Mouse (Mus musculus) kidney, adult 11 months (tissue): Measurements from ENCODE around the gene Cybrd1.

Source experiments
- DNase-seq: peaks from one replicate; pipeline ENCODE4 v3.0.0; 2022

Gene Cybrd1

GRCm38 (mm10) chr2:71176329-71177249, 58.9 kb downstream of the Cybrd1 start:
- DNase-seq: no peak

- DNase-seq: no peak
These were observed 59.5 kb downstream of the Cybrd1 start for GRCm38 (mm10) chr2:71177250-71177615.

DNA sequence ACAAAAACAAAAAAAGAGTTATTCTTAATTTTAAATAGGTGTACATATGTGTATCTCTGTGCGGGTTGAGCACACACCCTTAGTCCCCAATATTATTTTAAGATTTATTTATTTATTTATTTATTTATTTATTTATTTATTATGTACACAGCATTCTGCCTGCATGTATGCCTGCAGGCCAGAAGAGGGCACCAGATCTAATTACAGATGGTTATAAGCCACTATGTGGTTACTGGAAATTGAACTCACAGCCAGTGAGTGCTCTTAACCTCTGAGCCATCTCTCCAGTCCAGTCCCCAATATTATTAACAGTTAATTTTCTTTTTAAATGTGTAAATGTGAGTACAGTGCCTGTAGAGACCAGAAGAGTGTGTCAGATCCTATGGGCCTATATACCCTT, 60.0 kb downstream of the Cybrd1 start:
- DNase-seq: no peak

GRCm38 (mm10) chr2:71179716-71180115, 62.0 kb downstream of the Cybrd1 start:
- no peak for DNase-seq

GRCm38 (mm10) chr2:71180566-71181217, 63.0 kb downstream of the Cybrd1 start:
- DNase-seq: no peak

GRCm38 (mm10) chr2:71187950-71188349, 70.2 kb downstream of the Cybrd1 start:
- DNase-seq: no peak

- peak; percentile 69 for DNase-seq
These were observed 71.1 kb downstream of the Cybrd1 start for GRCm38 (mm10) chr2:71188861-71189260.

GRCm38 (mm10) chr2:71191391-71192194, 73.9 kb downstream of the Cybrd1 start:
- no peak for DNase-seq

DNA sequence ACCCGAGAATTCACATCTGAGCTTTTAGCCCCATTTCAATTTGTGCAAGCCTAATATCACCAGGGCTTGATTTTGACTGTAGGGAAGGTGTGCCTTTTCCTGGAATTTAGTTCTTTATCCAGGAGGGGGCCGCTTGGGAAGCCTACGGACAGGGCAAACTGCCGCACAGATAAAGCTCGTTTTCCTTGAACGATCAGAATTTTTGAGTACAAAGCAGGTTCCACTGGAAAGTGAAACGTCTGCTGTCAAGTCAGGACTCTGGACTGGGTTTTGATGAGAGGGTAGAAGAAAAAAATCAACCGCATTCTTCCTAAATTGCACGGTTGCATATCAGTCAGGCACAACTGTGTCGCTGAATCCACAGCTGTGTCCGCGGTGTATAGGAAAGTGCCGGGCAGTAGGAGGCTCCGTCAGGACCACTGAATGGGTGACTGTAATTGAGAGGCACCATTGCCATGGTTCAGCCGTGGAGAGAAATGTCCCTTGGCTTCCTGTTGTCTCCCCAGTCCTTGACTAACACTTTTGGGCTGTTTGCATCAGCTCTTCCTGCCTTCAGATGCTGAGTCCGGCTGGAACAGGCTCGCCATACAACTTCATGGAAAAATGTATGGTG, 74.6 kb downstream of the Cybrd1 start:
- DNase-seq: no peak
